Mouse (Mus musculus): ENCODE results near the gene Zfand5. TPM values are rescaled to one million over a fixed set of nuclear protein-coding genes. Genes with fewer than 3 reads are reported as not detected.
A peak's percentile ranks its signal among the peaks of the same experiment; 100 is the strongest.
"Not testable (repeated sequence)": the region's sequence is repeated elsewhere in the genome, so short reads cannot be mapped to it uniquely, and the experiment has no call there.

Zfand5 gene
- 80.6 and 87.9 TPM in 2 replicates for polyA plus RNA-seq (2011; ENCODE audit: insufficient read depth, insufficient read length, low read depth, missing spikeins)

GRCm38 (mm10) chr19:21271741-21272654 is at the start of gene Zfand5:
Gene Zfand5 (plus strand): TSS chr19:21272278.
- Histone ChIP-seq H3K9ac (ENCODE audit: low read depth, poor library complexity, severe bottlenecking) (peak within 1 kb of the TSS; percentile 98), H3K4me3 (ENCODE audit: low read depth, low read length) (peak within 1 kb of the TSS; percentile 99), H3K36me3 (ENCODE audit: control insufficient read depth, insufficient read depth, low read length, poor library complexity, severe bottlenecking) (peaks cover 8% of the 10 kb centered on the region), H3K27me3 (ENCODE audit: control insufficient read depth, insufficient read depth, low read length, poor library complexity, severe bottlenecking) (no peaks in the 10 kb centered on the region), H3K9me3 (replicated peaks; ENCODE audit: control insufficient read depth, insufficient read depth, low read length, poor library complexity, severe bottlenecking) (no peaks in the 10 kb centered on the region), H3K27ac (ENCODE audit: insufficient read depth, low read length) (peak within 1 kb of the TSS; percentile 90), H3K4me1 (ENCODE audit: control insufficient read depth, insufficient read depth, low read length) (peaks cover 2% of the 10 kb centered on the region)
- TF ChIP-seq POLR2A (IDR thresholded peaks at IDR 0.05; ENCODE audit: insufficient read depth, low read length) (peak; percentile 97), CTCF (IDR thresholded peaks at IDR 0.05; ENCODE audit: low read depth, low read length) (no peak), EP300 (IDR thresholded peaks at IDR 0.05; ENCODE audit: insufficient read depth, low read depth, low read length) (0 out of 2 replicates have a peak, but pooled peaks have one; percentile 24)

DNA sequence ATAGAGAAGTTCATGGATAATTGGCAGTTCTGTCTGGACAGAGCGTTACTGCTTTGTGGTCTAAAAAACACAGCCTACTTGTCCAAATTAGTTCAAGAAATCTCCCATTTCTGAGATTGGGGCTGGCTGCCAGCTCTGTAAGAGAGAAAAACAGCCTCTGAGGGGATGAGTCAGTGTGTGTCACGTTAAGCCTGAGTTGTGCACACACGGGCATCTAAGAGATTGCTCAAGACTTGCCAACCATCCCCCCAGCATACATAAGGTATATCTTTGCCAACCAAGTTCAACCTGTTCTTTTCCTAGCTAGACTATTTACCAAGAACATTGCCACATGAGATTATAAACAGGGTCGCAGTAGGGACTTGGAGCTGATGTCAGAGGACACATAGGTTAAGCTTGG is 44.9 kb upstream of the Zfand5 start:
- no peak overlapping the region for H3K4me3 ChIP-seq (ENCODE audit: low read depth, low read length)
- no peaks in the 10 kb centered on the region for H3K9me3 ChIP-seq (replicated peaks; ENCODE audit: control insufficient read depth, insufficient read depth, low read length, poor library complexity, severe bottlenecking)
- no peak overlapping the region for H3K9ac ChIP-seq (ENCODE audit: low read depth, poor library complexity, severe bottlenecking)
- TF ChIP-seq CTCF (IDR thresholded peaks at IDR 0.05; ENCODE audit: low read depth, low read length) (no peak), EP300 (IDR thresholded peaks at IDR 0.05; ENCODE audit: insufficient read depth, low read depth, low read length) (no peak)
- no peaks in the 10 kb centered on the region for H3K4me1 ChIP-seq (ENCODE audit: control insufficient read depth, insufficient read depth, low read length)
- no peaks in the 10 kb centered on the region for H3K27me3 ChIP-seq (ENCODE audit: control insufficient read depth, insufficient read depth, low read length, poor library complexity, severe bottlenecking)
- H3K36me3 ChIP-seq (ENCODE audit: control insufficient read depth, insufficient read depth, low read length, poor library complexity, severe bottlenecking): no peaks in the 10 kb centered on the region
- H3K27ac ChIP-seq (ENCODE audit: insufficient read depth, low read length): no peak overlapping the region

GRCm38 (mm10) chr19:21227754-21228153 is 44.3 kb upstream of the Zfand5 start:
- Histone ChIP-seq H3K9me3 (replicated peaks; ENCODE audit: control insufficient read depth, insufficient read depth, low read length, poor library complexity, severe bottlenecking) (no peaks in the 10 kb centered on the region), H3K27ac (ENCODE audit: insufficient read depth, low read length) (no peak overlapping the region), H3K9ac (ENCODE audit: low read depth, poor library complexity, severe bottlenecking) (no peak overlapping the region)

GRCm38 (mm10) chr19:21248730-21249129 is 23.3 kb upstream of the Zfand5 start:
- H3K9ac ChIP-seq (ENCODE audit: low read depth, poor library complexity, severe bottlenecking); H3K27me3 ChIP-seq (ENCODE audit: control insufficient read depth, insufficient read depth, low read length, poor library complexity, severe bottlenecking); H3K4me3 ChIP-seq (ENCODE audit: low read depth, low read length); H3K4me1 ChIP-seq (ENCODE audit: control insufficient read depth, insufficient read depth, low read length); H3K36me3 ChIP-seq (ENCODE audit: control insufficient read depth, insufficient read depth, low read length, poor library complexity, severe bottlenecking); H3K27ac ChIP-seq (ENCODE audit: insufficient read depth, low read length); H3K9me3 ChIP-seq (replicated peaks; ENCODE audit: control insufficient read depth, insufficient read depth, low read length, poor library complexity, severe bottlenecking): not testable (repeated sequence)

More at GRCm38 (mm10) chr19:21227754-21228153, 44.3 kb upstream of the Zfand5 start:
- no peaks in the 10 kb centered on the region for H3K27me3 ChIP-seq (ENCODE audit: control insufficient read depth, insufficient read depth, low read length, poor library complexity, severe bottlenecking)
- H3K4me3 ChIP-seq (ENCODE audit: low read depth, low read length): no peak overlapping the region
- no peaks in the 10 kb centered on the region for H3K4me1 ChIP-seq (ENCODE audit: control insufficient read depth, insufficient read depth, low read length)
- H3K36me3 ChIP-seq (ENCODE audit: control insufficient read depth, insufficient read depth, low read length, poor library complexity, severe bottlenecking): no peaks in the 10 kb centered on the region
- TF ChIP-seq EP300 (IDR thresholded peaks at IDR 0.05; ENCODE audit: insufficient read depth, low read depth, low read length): no peak
- no peak for TF ChIP-seq POLR2A (IDR thresholded peaks at IDR 0.05; ENCODE audit: insufficient read depth, low read length)
- TF ChIP-seq CTCF (IDR thresholded peaks at IDR 0.05; ENCODE audit: low read depth, low read length): no peak

- Histone ChIP-seq H3K27ac (ENCODE audit: insufficient read depth, low read length) (no peak overlapping the region), H3K36me3 (ENCODE audit: control insufficient read depth, insufficient read depth, low read length, poor library complexity, severe bottlenecking) (no peaks in the 10 kb centered on the region), H3K27me3 (ENCODE audit: control insufficient read depth, insufficient read depth, low read length, poor library complexity, severe bottlenecking) (no peaks in the 10 kb centered on the region), H3K4me1 (ENCODE audit: control insufficient read depth, insufficient read depth, low read length) (no peaks in the 10 kb centered on the region), H3K9ac (ENCODE audit: low read depth, poor library complexity, severe bottlenecking) (no peak overlapping the region), H3K9me3 (replicated peaks; ENCODE audit: control insufficient read depth, insufficient read depth, low read length, poor library complexity, severe bottlenecking) (no peaks in the 10 kb centered on the region), H3K4me3 (ENCODE audit: low read depth, low read length) (no peak overlapping the region)
- no peak for TF ChIP-seq CTCF (IDR thresholded peaks at IDR 0.05; ENCODE audit: low read depth, low read length)
Measured at GRCm38 (mm10) chr19:21253846-21254245, 18.2 kb upstream of the Zfand5 start.

- no peaks in the 10 kb centered on the region for H3K9me3 ChIP-seq (replicated peaks; ENCODE audit: control insufficient read depth, insufficient read depth, low read length, poor library complexity, severe bottlenecking)
- no peaks in the 10 kb centered on the region for H3K27me3 ChIP-seq (ENCODE audit: control insufficient read depth, insufficient read depth, low read length, poor library complexity, severe bottlenecking)
- no peaks in the 10 kb centered on the region for H3K4me1 ChIP-seq (ENCODE audit: control insufficient read depth, insufficient read depth, low read length)
- no peak overlapping the region for H3K4me3 ChIP-seq (ENCODE audit: low read depth, low read length)
- H3K27ac ChIP-seq (ENCODE audit: insufficient read depth, low read length): no peak overlapping the region
- no peaks in the 10 kb centered on the region for H3K36me3 ChIP-seq (ENCODE audit: control insufficient read depth, insufficient read depth, low read length, poor library complexity, severe bottlenecking)
- no peak overlapping the region for H3K9ac ChIP-seq (ENCODE audit: low read depth, poor library complexity, severe bottlenecking)
- TF ChIP-seq POLR2A (IDR thresholded peaks at IDR 0.05; ENCODE audit: insufficient read depth, low read length) (no peak), CTCF (IDR thresholded peaks at IDR 0.05; ENCODE audit: low read depth, low read length) (no peak), EP300 (IDR thresholded peaks at IDR 0.05; ENCODE audit: insufficient read depth, low read depth, low read length) (no peak)
Measured at GRCm38 (mm10) chr19:21255920-21256319, 16.2 kb upstream of the Zfand5 start.
